Mouse (Mus musculus): ENCODE measurements at regions not wholly inside any gene's neighbourhood (a gene's known extent, or its start where the extent isn't known, plus 50 kb on each side); places are given as distances from the start of the nearest gene placed in this dataset.

DNA sequence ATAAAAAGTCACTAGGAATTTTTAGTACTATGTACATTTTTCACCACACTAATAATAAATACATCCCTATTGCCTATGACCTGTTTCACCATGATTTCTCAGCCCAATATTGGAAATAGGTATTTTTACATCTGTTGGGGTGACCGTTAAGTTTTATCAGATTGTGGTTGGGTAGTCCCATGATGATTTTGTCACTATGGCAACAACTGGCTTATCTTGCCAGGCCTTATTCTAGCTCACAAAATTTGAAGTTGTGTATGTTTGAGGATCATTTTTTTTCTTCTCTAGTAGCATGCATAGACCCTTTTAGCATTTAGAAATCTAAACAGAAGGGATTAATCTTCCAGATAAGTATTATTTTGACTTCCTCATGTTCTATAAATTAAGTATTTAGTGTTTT is 1211.1 kb upstream of the Pcdh17 start:
- no peak for DNase-seq

DNA sequence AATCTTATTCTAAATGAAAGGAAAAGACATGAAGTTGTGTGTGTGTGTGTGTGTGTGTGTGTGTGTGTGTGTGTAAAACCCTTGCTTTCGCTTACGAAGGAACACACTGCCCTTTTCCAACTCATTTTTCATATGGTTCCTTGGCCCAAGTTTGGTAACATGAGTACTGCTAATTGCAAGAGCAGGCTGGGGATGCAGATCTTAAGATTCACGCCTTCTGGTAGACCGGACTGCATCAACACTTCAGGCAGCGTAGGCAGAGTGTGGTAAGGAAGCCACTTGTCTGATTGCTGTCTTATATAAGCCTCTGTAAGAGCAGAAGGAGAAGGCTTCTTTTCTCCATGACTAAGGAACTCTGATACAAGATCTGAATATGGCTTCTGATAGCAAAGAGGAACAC is 1196.5 kb upstream of the Pcdh17 start:
- DNase-seq, result no peak

DNA sequence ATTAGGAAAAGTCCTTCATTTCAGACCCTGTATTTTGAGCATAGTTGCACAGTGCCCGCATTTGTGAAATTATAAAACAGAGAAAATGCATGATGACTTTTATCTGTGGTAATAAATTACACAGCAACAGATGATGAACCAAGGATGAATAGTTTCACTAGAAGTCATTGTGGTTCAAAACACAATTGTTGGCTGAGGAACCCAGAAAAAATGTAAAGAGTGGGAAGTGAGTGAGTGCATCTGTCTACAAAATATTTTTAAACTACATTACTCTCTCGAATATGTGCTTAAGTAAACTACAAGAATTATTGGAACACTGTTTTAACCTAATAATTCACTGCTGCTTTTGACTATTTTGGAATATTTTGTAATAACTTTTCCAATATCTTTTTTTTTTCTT is 1196.0 kb upstream of the Pcdh17 start:
- no peak for DNase-seq

DNA sequence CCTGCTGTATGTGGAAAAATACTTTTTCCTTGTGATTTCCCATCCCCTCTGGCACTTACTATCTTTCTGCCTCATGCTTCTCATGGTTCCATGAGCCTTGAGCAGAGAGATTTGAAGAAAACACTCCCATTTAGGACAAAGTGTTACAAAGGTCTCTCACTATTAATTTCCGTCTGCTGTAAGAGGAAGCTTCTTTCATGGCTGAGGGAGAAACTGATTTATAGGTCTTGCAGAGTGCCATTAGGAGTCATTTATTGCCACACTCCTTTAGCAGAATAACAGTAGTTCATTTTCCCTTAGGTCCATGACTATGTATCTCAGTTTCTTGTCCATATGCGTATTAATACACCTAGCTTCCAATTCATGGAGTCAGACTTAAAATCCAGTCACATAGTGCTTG is 1190.4 kb upstream of the Pcdh17 start:
- DNase-seq, result no peak

DNA sequence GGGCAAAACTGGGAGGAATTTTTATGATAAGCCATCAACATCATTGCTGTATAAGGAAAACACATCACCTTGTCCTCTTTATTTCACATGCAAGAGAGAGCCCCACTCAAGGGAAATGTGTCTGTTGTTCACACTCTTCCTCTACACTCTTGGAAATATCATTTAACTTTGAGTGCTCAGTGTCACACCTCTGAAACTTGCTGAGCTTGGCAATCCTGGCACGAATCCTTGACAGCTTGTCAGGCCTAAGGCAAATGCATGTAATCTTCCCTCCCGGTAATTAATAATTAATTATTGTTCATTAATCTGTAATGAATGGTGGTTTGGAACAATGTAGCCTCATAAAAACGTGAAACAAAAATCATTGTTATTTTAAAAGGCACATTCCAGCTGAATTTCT is 1140.8 kb upstream of the Pcdh17 start:
- peak; percentile 26 for DNase-seq

DNA sequence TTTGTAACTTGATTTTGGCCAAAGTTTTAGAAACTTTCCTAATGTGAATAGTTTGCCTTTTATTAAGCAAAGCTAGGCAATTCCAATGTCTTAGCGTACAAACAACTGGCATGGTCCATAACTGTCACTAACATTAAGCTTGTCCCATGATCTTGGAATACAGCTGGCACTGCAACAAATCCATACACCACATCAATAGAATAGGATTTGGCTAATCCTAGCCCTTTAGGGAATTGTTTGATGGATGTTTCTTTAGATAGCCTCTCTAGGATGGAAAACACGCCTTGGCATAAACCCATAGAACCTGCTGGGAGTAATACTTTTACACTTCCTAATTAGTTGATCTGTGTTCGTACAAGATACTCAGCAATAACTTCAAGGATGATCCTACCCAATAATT is 1122.6 kb upstream of the Pcdh17 start:
- DNase-seq, result no peak

DNA sequence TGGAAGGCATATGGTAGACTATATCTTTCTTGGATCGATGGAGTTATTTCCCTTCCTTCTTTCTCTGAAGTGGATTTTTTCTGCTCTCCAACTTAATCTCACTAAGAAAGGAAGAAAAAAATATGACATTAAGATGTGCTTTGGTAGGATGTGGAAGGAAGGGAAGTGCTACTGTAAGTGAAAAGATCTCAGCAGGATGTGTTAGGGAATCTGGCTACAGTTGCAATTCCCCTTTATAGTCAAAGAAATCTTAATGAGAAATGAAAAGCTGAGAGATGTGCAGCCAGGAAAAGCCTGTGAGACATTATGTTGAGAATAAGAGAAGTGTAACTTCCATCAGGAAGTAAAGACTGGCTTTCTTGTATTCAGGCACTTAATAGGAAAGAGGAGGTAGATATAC is 1080.2 kb upstream of the Pcdh17 start:
- DNase-seq, result no peak
